Mouse (Mus musculus) testis, postnatal 14 days (tissue): ENCODE results near the gene Tarsl2.

Experiments
- DNase-seq: peaks from one replicate; pipeline ENCODE4 v3.0.0; 2021; ENCODE audit warnings: low spot score

The Tarsl2 gene

GRCm38 (mm10) chr7:65657490-65658120, 12.9 kb downstream of the Tarsl2 start:
- no peak for DNase-seq

DNA sequence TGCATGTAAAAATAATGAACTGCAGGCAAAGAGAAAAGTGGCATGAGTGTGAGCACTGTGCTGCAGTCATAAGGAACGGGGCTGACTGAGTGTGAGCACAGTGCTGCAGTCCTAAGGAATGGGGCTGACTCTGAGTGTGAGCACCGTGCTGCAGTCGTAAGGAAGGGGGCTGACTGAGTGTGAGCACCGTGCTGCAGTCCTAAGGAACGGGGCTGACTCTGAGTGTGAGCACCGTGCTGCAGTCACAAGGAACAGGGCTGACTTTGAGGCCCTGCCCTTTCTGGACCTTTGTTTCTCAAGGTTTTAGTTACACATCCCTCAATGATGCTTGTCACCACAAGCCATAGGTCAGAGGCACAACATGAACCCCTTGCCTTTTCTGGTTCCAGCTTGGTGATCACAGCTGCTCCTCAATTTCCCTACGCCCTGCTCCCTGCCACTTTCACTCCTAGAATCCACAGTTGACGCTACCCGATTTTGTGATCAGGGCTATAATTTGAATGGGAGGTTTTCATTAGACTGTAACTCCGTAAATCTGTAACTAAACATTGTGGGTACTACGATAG, 18.6 kb downstream of the Tarsl2 start:
- DNase-seq = no peak

DNA sequence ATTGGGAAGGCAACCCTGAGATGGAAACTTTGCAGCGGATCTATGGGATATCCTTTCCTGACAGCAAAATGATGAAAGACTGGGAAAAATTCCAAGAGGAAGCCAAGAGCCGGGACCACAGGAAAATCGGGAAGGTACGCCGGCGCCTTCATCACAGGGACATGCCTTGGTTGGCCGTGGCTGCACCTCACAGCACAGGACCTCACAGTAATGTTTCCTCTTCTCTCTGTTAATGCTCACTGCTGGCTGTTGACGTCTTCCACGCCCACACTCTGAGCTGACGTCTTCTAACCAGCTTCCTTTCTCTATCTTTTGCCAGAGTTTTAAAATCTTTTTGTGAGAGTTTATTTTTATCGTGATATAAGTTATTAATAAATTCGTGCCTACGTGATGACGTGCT, 19.2 kb downstream of the Tarsl2 start:
- DNase-seq = no peak

GRCm38 (mm10) chr7:65667491-65667890, 22.8 kb downstream of the Tarsl2 start:
- DNase-seq = no peak

DNA sequence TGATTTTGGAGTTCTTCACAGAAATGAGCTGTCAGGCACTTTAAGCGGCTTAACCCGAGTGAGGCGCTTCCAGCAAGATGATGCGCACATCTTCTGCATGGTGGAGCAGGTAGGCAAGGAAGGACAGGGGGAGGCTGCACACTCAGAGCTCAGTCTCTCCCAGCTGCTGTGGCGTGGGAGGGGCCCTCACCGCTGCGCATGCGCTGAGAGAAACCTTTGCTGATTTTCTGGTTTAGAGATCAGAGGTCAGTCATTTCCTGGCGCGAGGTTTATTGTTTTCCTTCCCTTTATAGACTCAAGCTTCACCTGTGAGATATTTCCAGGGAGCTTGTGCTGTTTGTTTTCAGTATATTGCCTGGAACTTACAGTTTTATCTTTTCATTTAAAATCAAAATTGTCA, 33.4 kb downstream of the Tarsl2 start:
- DNase-seq = peak; percentile 16

- DNase-seq = no peak
Measured at GRCm38 (mm10) chr7:65678900-65679595, 34.4 kb downstream of the Tarsl2 start.

- no peak for DNase-seq
Measured at GRCm38 (mm10) chr7:65681166-65681565, 36.5 kb downstream of the Tarsl2 start.

- no peak for DNase-seq
Measured at GRCm38 (mm10) chr7:65684256-65684835, 39.6 kb downstream of the Tarsl2 start.

GRCm38 (mm10) chr7:65686664-65687063, 42.0 kb downstream of the Tarsl2 start:
- no peak for DNase-seq

DNA sequence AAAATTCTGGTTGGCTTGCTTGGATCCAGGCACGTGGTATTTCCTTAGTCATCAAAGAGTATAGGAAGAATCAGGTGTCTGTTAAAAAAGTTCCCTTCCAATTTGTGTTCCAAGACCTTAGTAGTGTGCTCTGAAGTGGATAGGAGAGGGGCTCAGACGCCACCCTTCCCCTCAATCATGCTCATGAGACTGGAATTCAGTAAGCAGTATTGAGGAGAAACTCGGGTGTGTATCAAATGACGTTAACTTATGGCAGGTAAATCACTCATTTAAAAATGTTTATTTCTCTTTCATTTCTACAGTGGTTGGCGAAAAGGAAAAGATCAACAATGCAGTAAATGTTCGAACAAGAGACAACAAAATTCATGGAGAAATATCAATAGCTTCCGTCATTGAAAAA, 46.2 kb downstream of the Tarsl2 start, which contains the start of gene Tm2d3:
Gene Tm2d3 (plus strand): TSS at position 301 of the 400 bp plus-strand sequence.
- no peak for DNase-seq

GRCm38 (mm10) chr7:65691929-65692605, 47.4 kb downstream of the Tarsl2 start:
- DNase-seq = no peak

- peak; percentile 43 for DNase-seq
Measured at GRCm38 (mm10) chr7:65692883-65693282, 48.2 kb downstream of the Tarsl2 start.

DNA sequence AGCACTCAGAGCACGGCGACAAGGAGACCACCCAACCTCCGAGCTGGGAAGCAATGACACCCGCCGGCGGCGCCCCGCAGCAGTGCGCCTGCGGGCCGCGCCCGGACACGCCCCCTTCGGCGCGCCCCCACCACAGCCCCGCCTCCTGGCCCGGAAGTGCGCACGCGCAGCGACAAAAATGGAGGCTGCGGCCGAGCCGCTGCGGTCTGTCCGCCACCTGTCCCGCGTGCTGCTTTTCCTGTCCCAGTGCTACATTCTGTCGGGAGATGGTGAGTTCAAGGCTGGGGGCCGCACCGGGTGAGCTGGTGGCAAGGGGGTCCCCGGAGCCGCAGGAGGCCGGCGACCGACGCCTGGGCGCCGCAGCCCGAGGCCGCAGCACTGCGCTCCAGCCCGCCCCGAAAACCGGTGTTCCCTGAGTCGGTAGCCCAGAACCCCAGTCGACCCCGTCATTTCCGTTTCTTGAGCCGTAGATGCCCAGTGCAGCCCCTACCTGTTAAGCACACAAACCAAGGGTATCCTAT, 48.7 kb downstream of the Tarsl2 start:
- DNase-seq = peak; percentile 87

- DNase-seq = no peak
Measured at GRCm38 (mm10) chr7:65696450-65696849, 51.8 kb downstream of the Tarsl2 start.

GRCm38 (mm10) chr7:65702076-65702475, 57.4 kb downstream of the Tarsl2 start:
- no peak for DNase-seq

DNA sequence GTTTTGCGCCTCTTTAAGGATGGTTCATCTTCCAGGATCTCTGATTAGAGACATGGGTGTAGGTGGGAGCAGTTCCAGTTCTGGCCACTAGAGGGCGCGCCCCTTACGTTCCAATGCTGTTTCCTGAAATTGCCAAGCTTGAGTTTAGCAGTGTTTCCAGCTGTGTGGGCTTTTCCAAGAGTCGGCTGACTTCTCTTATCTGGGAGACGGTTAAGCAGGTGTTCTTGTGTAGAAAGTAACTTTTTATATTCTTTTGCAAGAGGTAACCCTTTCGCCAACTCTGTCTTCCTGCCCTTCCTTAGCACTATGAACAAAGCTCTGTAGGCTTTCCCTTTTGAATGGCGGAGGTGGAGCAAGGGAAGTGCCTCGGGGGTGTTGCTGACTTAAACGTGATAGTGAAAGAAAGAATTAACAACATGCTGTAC, 60.1 kb downstream of the Tarsl2 start:
- peak; percentile 78 for DNase-seq

GRCm38 (mm10) chr7:65708506-65708905, 63.8 kb downstream of the Tarsl2 start:
- no peak for DNase-seq

DNA sequence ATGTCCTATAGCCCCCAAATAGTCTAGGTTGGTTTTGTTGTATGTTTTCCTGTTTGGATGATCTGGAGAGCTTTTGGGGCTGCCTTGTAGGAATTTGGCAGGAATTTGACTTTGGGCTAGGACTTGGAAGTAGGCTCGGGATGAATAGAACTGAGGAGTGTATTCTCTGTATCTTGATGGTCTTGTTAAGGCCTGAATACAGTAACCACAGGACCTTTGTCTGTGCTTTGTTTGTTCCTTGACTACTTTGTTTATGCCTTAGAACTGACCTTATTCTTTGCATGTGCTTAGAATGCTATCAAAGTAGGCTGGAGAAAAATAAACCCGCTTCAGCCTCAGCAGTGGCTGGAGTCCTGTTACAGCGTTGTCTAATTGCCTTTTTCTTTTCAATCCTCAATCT, 65.6 kb downstream of the Tarsl2 start:
- DNase-seq = no peak

GRCm38 (mm10) chr7:65713782-65714181, 69.1 kb downstream of the Tarsl2 start:
- no peak for DNase-seq

GRCm38 (mm10) chr7:65714304-65714703, 69.6 kb downstream of the Tarsl2 start:
- no peak for DNase-seq

- DNase-seq = no peak
Measured at GRCm38 (mm10) chr7:65734024-65734423, 89.3 kb downstream of the Tarsl2 start.

DNA sequence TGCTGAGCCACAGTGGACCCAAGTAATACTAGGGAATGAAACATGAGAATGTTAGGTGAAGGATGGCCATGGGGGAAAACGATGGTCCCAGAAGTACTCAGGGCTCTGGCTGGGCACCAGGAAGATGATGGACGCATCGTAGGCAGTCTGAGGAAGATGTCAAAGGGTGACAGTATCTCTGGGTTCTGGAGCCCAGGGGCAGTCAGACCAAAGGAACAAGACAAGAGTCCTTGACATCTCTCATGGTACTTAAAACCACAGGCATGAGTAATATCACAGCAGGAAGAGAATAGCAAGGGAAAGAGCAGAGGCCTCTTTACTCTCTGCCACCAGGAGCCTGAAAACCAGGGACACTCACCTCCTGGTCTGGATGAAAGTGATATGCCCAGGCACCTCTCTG, 90.6 kb downstream of the Tarsl2 start:
- DNase-seq = no peak
